Mouse (Mus musculus) forebrain, embryonic 14.5 days (tissue): Measurements from ENCODE around the gene Snx30. TPM values are rescaled to one million over a fixed set of nuclear protein-coding genes. Genes with fewer than 3 reads are reported as not detected.
A peak's percentile ranks its signal among the peaks of the same experiment; 100 is the strongest.

Source experiments
- ATAC-seq: fragments of 200-750 bp; cut with Nextera tagmentation; 2 replicates; pipeline ENCODE4 v1.8.0; 2017; ENCODE audit warnings: mild to moderate bottlenecking, moderate library complexity
- DNase-seq: peaks from one replicate; pipeline ENCODE4 v3.0.0-alpha.2; 2015; ENCODE audit warnings: low spot score
- H3K27ac ChIP-seq: fragments of 300-500 bp; sonication (generic); 2 replicates; pipeline ENCODE4 v1.5.1; 2014; ENCODE audit warnings: low read depth, mild to moderate bottlenecking, control low read depth, low read length, moderate library complexity
- H3K27me3 ChIP-seq: fragments of 300-500 bp; sonication (generic); replicated peaks from 2 replicates; pipeline ENCODE4 v1.6.1; 2014; ENCODE audit warnings: low read length, control low read depth, mixed read lengths; ENCODE audit not compliant: control insufficient read depth, insufficient read depth
- H3K36me3 ChIP-seq: fragments of 300-500 bp; sonication (generic); 2 replicates; pipeline ENCODE4 v1.6.1; 2014; ENCODE audit warnings: low read length, control low read depth; ENCODE audit not compliant: control insufficient read depth, insufficient read depth
- H3K4me1 ChIP-seq: fragments of 300-500 bp; sonication (generic); 2 replicates; pipeline ENCODE4 v1.6.1; 2014; ENCODE audit warnings: antibody characterized with exemption, low read length, control low read depth; ENCODE audit not compliant: control insufficient read depth, insufficient read depth
- H3K4me2 ChIP-seq: fragments of 300-500 bp; sonication (generic); 2 replicates; pipeline ENCODE4 v1.6.1; 2014; ENCODE audit warnings: mild to moderate bottlenecking, control low read depth, low read length
- H3K4me3 ChIP-seq: fragments of 300-500 bp; sonication (generic); 2 replicates; pipeline ENCODE4 v1.5.1; 2014; ENCODE audit warnings: low read depth, low read length, control low read depth
- H3K9ac ChIP-seq: fragments of 300-500 bp; sonication (generic); 2 replicates; pipeline ENCODE4 v1.6.1; 2014; ENCODE audit warnings: mild to moderate bottlenecking, low read length, control low read depth, moderate library complexity
- H3K9me3 ChIP-seq: fragments of 300-500 bp; sonication (generic); replicated peaks from 2 replicates; pipeline ENCODE4 v1.6.1; 2016; ENCODE audit warnings: low read length, control low read depth, mixed read lengths; ENCODE audit not compliant: control insufficient read depth
- WGBS: fragments of 180-500 bp; shearing (Covaris S2); extraction: QIAGEN DNeasy Blood & Tissue Kit; methylation state at CpG from one replicate; pipeline ENCODE4 v1.1.7; 2014; 5-methylcytosine and 5-hydroxymethylcytosine counted together
- polyA plus RNA-seq: library from polyadenylated mRNA; unstranded; fragments of >200 nt; fragmentation: Nextera tagmentation; extraction: Ambion mirVana; gene quantifications from 2 replicates; pipeline ENCODE4 v1.2.1, GENCODE M21; 2014

Gene Snx30
- polyA plus RNA-seq, 1 experiment from 2014 or later = 9.8 TPM

- DNase-seq = no peak
- 56% methylated on average over 10 of the region's 10 CpGs for WGBS
These were observed 102.1 kb downstream of the Snx30 start for GRCm38 (mm10) chr4:59907657-59908230.

GRCm38 (mm10) chr4:59908785-59909184, 103.1 kb downstream of the Snx30 start:
- Histone ChIP-seq H3K4me2 (no peak overlapping the region), H3K27ac (no peak overlapping the region), H3K36me3 (no peaks in the 10 kb centered on the region), H3K9me3 (no peaks in the 10 kb centered on the region), H3K27me3 (no peaks in the 10 kb centered on the region), H3K9ac (no peak overlapping the region), H3K4me3 (no peak overlapping the region), H3K4me1 (no peaks in the 10 kb centered on the region)
- DNase-seq = no peak
- WGBS = 93% methylated on average over 2 of the region's 2 CpGs
- no peak for ATAC-seq

More at GRCm38 (mm10) chr4:59907657-59908230, 102.1 kb downstream of the Snx30 start:
- Histone ChIP-seq H3K27ac (no peak overlapping the region), H3K4me3 (no peak overlapping the region), H3K27me3 (no peaks in the 10 kb centered on the region), H3K4me2 (no peak overlapping the region), H3K9ac (no peak overlapping the region), H3K9me3 (no peaks in the 10 kb centered on the region), H3K4me1 (no peaks in the 10 kb centered on the region), H3K36me3 (no peaks in the 10 kb centered on the region)
- no peak for ATAC-seq

- Histone ChIP-seq H3K4me2 (no peak within 1 kb of the TSS), H3K9ac (no peak within 1 kb of the TSS), H3K4me3 (no peak within 1 kb of the TSS), H3K4me1 (no peaks in the 10 kb centered on the region), H3K27ac (no peak within 1 kb of the TSS), H3K27me3 (0 out of 2 replicates have a peak, but pooled peaks cover 3% of the 10 kb centered on the region), H3K36me3 (no peaks in the 10 kb centered on the region), H3K9me3 (no peaks in the 10 kb centered on the region)
- WGBS = 14% methylated on average over 22 of the region's 22 CpGs
- ATAC-seq (no peak), DNase-seq (no peak)
These were observed 109.2 kb downstream of the Snx30 start, which contains the start of gene Slc46a2 for GRCm38 (mm10) chr4:59914608-59915403. TSS of gene Slc46a2 (minus strand) at chr4:59915056.

GRCm38 (mm10) chr4:59917966-59918365, 112.3 kb downstream of the Snx30 start:
- Histone ChIP-seq H3K36me3 (no peaks in the 10 kb centered on the region), H3K27me3 (0 out of 2 replicates have a peak, but pooled peaks cover 3% of the 10 kb centered on the region), H3K9me3 (no peaks in the 10 kb centered on the region), H3K27ac (no peak overlapping the region), H3K9ac (no peak overlapping the region), H3K4me3 (no peak overlapping the region), H3K4me1 (no peaks in the 10 kb centered on the region), H3K4me2 (no peak overlapping the region)
- 94% methylated on average over 3 of the region's 3 CpGs for WGBS
- no peak for DNase-seq
- ATAC-seq = no peak

- H3K4me3 ChIP-seq = no peak overlapping the region
- no peaks in the 10 kb centered on the region for H3K9me3 ChIP-seq
- H3K27me3 ChIP-seq = no peaks in the 10 kb centered on the region
- ATAC-seq (no peak), DNase-seq (no peak)
- no peak overlapping the region for H3K27ac ChIP-seq
- no peaks in the 10 kb centered on the region for H3K4me1 ChIP-seq
- WGBS = 85% methylated on average over 9 of the region's 9 CpGs
- no peaks in the 10 kb centered on the region for H3K36me3 ChIP-seq
- H3K4me2 ChIP-seq = no peak overlapping the region
- H3K9ac ChIP-seq = no peak overlapping the region
These were observed 119.4 kb downstream of the Snx30 start for GRCm38 (mm10) chr4:59925082-59925481.

GRCm38 (mm10) chr4:59927666-59928065, 122.0 kb downstream of the Snx30 start:
- H3K27me3 ChIP-seq = no peaks in the 10 kb centered on the region
- 73% methylated on average over 3 of the region's 3 CpGs for WGBS
- ATAC-seq = no peak

GRCm38 (mm10) chr4:59928347-59928746, 122.7 kb downstream of the Snx30 start:
- H3K9me3 ChIP-seq = no peaks in the 10 kb centered on the region
- no peaks in the 10 kb centered on the region for H3K4me1 ChIP-seq
- no peaks in the 10 kb centered on the region for H3K36me3 ChIP-seq
- peak; percentile 66 for DNase-seq
- H3K27me3 ChIP-seq = no peaks in the 10 kb centered on the region
- no peak overlapping the region for H3K4me3 ChIP-seq
- 28% methylated on average over 6 of the region's 6 CpGs for WGBS
- no peak overlapping the region for H3K9ac ChIP-seq
- ATAC-seq = peak; percentile 65; the same call in 1 of the 2 replicates
- no peak overlapping the region for H3K27ac ChIP-seq
- H3K4me2 ChIP-seq = no peak overlapping the region

More at GRCm38 (mm10) chr4:59927666-59928065, 122.0 kb downstream of the Snx30 start:
- H3K9me3 ChIP-seq = no peaks in the 10 kb centered on the region
- no peak overlapping the region for H3K27ac ChIP-seq
- no peak overlapping the region for H3K9ac ChIP-seq
- H3K36me3 ChIP-seq = no peaks in the 10 kb centered on the region
- no peak overlapping the region for H3K4me3 ChIP-seq
- no peak for DNase-seq
- no peak overlapping the region for H3K4me2 ChIP-seq
- H3K4me1 ChIP-seq = no peaks in the 10 kb centered on the region

- Histone ChIP-seq H3K36me3 (no peaks in the 10 kb centered on the region), H3K4me3 (no peak overlapping the region), H3K9ac (no peak overlapping the region), H3K27ac (no peak overlapping the region), H3K9me3 (no peaks in the 10 kb centered on the region), H3K27me3 (no peaks in the 10 kb centered on the region), H3K4me1 (no peaks in the 10 kb centered on the region), H3K4me2 (no peak overlapping the region)
- 52% methylated on average over 6 of the region's 6 CpGs for WGBS
- peak; percentile 46 for DNase-seq
- ATAC-seq = peak; percentile 54; the same call in 1 of the 2 replicates
These were observed 127.1 kb downstream of the Snx30 start for GRCm38 (mm10) chr4:59932505-59933281.
